ENCODE assay signal across 11 mouse cellular contexts in the genomic region with DNA sequence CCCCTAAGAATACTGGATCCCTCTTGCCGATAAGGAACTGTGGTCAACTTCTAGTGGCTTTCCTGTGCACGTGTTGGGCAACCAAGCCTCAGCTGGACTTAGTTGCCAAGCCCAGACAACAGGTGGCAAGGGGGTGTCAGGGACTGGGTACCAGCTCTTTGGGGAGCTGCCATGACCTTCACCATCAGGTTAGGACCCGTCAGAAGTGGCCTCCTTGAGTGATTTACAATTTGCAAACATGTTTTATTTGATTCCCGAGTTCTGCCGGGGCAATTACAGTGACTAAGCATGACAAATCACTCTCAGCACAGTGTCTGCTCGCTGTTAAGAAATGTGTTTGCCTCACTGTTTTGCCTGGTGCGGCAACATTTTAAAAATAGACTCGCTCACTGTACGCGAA. TPM values are rescaled to one million over a fixed set of nuclear protein-coding genes. Genes with fewer than 3 reads are reported as not detected.
DNase-seq lines count a peak whose midpoint lies in the region; ATAC-seq and TF ChIP-seq lines count a peak whose summit lies in the region.
"Had no signal": no experiment of that assay in that cellular context is flagged by ENCODE, and none has a peak within 500 bp of the region (broad histone marks: within the 10 kb centered on the region; RNA-seq: fewer than 3 reads in every experiment).

No protein-coding gene starts in this region.

- no peak for TF ChIP-seq CTCF in Patski (IDR thresholded peaks at IDR 0.05)

- in situ Hi-C loops in Patski (cut with MboI; ENCODE audit: low pct_unique_long_range_greater_than_20kb), result loop anchor here (10.0 kb wide), 1 partner anchor 192 kb away; no protein-coding TSS in a partner anchor

- intact Hi-C loops in gastrocnemius, postnatal 36 days (cut with DNase I), result no loop called here

- H3K9ac ChIP-seq in intestine, embryonic 15.5 days, result no peak overlapping the region
- H3K9ac ChIP-seq in midbrain, embryonic 15.5 days, result no peak overlapping the region
- H3K9ac ChIP-seq: forebrain, embryonic 15.5 days; heart, embryonic 15.5 days; lung, embryonic 14.5 days had no signal

- 25% methylated on average over 10 of the region's 10 CpGs for WGBS in intestine, embryonic 15.5 days
- 82% methylated on average over 10 of the region's 10 CpGs for WGBS in midbrain, embryonic 15.5 days

- CTCF ChIA-PET in Patski (lab: Charles Lee), result interaction anchor here (0.8 to 1.3 kb wide), 5 partner anchors 11 to 50 kb away, joined by 3 to 6 read pairs (median 3); no protein-coding TSS in a partner anchor

- no peaks in the 10 kb centered on the region for H3K36me3 ChIP-seq in intestine, embryonic 15.5 days
- H3K36me3 ChIP-seq in midbrain, embryonic 15.5 days (replicated peaks), result no peaks in the 10 kb centered on the region
- H3K36me3 ChIP-seq: forebrain, embryonic 15.5 days; heart, embryonic 15.5 days had no signal

- H3K4me1 ChIP-seq in intestine, embryonic 15.5 days (replicated peaks), result peaks cover 37% of the 10 kb centered on the region
- H3K4me1 ChIP-seq in midbrain, embryonic 15.5 days, result no peaks in the 10 kb centered on the region
- H3K4me1 ChIP-seq: heart, embryonic 15.5 days had no signal

- no peak overlapping the region for H3K4me3 ChIP-seq in intestine, embryonic 15.5 days (replicated peaks)
- H3K4me3 ChIP-seq in midbrain, embryonic 15.5 days, result no peak overlapping the region
- H3K4me3 ChIP-seq: forebrain, embryonic 15.5 days; heart, embryonic 15.5 days had no signal

- no peak overlapping the region for H3K4me2 ChIP-seq in intestine, embryonic 15.5 days (replicated peaks)
- no peak overlapping the region for H3K4me2 ChIP-seq in midbrain, embryonic 15.5 days
- H3K4me2 ChIP-seq: forebrain, embryonic 15.5 days; heart, embryonic 15.5 days; lung, embryonic 14.5 days had no signal

- H3K27ac ChIP-seq in intestine, embryonic 15.5 days, result no peak overlapping the region
- H3K27ac ChIP-seq in midbrain, embryonic 15.5 days, result no peak overlapping the region
- H3K27ac ChIP-seq: forebrain, embryonic 15.5 days; heart, embryonic 15.5 days had no signal

- H3K27me3 ChIP-seq in Patski, result no peaks in the 10 kb centered on the region
- peaks cover 10% of the 10 kb centered on the region for H3K27me3 ChIP-seq in intestine, embryonic 15.5 days (replicated peaks)
- H3K27me3 ChIP-seq in midbrain, embryonic 15.5 days (replicated peaks), result peaks cover 8% of the 10 kb centered on the region

- H3K9me3 ChIP-seq in intestine, embryonic 15.5 days, result no peaks in the 10 kb centered on the region
- H3K9me3 ChIP-seq in midbrain, embryonic 15.5 days, result no peaks in the 10 kb centered on the region
- H3K9me3 ChIP-seq: forebrain, embryonic 15.5 days; heart, embryonic 15.5 days had no signal

- peak; percentile 38 for DNase-seq in gastrocnemius, postnatal 25 days
- no peak for DNase-seq in gastrocnemius, postnatal 36 days
- DNase-seq in 3134 (ENCODE audit: extremely low read depth, insufficient read length, low spot score), result peak; percentile 39
- DNase-seq in Patski (ENCODE audit: low read depth, low spot score), result peak; percentile 31
- no peak for DNase-seq in cerebellum, adult 11-12 months
- DNase-seq in spleen, postnatal 14 days (ENCODE audit: low spot score in 2 of 2), result no peak
- DNase-seq: lung, embryonic 14.5 days had no signal

- ATAC-seq in Patski, result peak; percentile 36
- peak; percentile 24; the same call in 1 of the 2 replicates for ATAC-seq in intestine, embryonic 15.5 days
- ATAC-seq in midbrain, embryonic 15.5 days (replicated peaks), result no peak
- ATAC-seq: forebrain, embryonic 15.5 days had no signal

- POLR2A ChIA-PET in Patski (lab: Charles Lee), result no interaction called here

RNA-seq across cellular contexts. Expression of a gene that starts 7.9 kb away (rescaled TPM):
- total RNA-seq in gastrocnemius, postnatal 25 days (2021), result 10 to 100 TPM in 1 of 2 experiments, 1 to 10 TPM in 1; 2.1 to 19.6 TPM
- total RNA-seq in gastrocnemius, postnatal 36 days (2021), result 1 to 10 TPM; 4.0 to 5.8 TPM
- polyA plus RNA-seq in Patski (2021), result 12.8 TPM
- polyA plus RNA-seq in intestine, embryonic 15.5 days (2015; fragmentation: Nextera tagmentation; extraction: Ambion mirVana), result 13.9 and 14.1 TPM in 2 replicates
- polyA plus RNA-seq in midbrain, embryonic 15.5 days (2015; fragmentation: Nextera tagmentation; extraction: Ambion mirVana), result 0.59 and 0.80 TPM in 2 replicates

RNA-seq across cellular contexts. Expression of a gene that starts 59.2 kb away (rescaled TPM):
- total RNA-seq in gastrocnemius, postnatal 25 days (2021), result 1 to 10 TPM in 1 of 2 experiments, under 1 TPM in 1; 0.31 to 7.7 TPM
- under 1 TPM; 0.51 to 0.69 TPM for total RNA-seq in gastrocnemius, postnatal 36 days (2021)
- not detected for polyA plus RNA-seq in Patski (2021)
- polyA plus RNA-seq in intestine, embryonic 15.5 days (2015; fragmentation: Nextera tagmentation; extraction: Ambion mirVana), result 1.6 and 1.7 TPM in 2 replicates
- 9.7 and 12.2 TPM in 2 replicates for polyA plus RNA-seq in midbrain, embryonic 15.5 days (2015; fragmentation: Nextera tagmentation; extraction: Ambion mirVana)

Comparison
In these comparisons a context has a peak if more than half of its experiments do, and no peak if none do; other contexts are left out.
1. DNase-seq: peak in gastrocnemius, postnatal 25 days (single experiment), 3134 (single experiment) and Patski (single experiment); none in gastrocnemius, postnatal 36 days (0 of 2), cerebellum, adult 11-12 months (single experiment) and spleen, postnatal 14 days (0 of 2).